Mouse (Mus musculus) neural tube, embryonic 15.5 days (tissue): ENCODE results near the gene Ssr1. TPM values are rescaled to one million over a fixed set of nuclear protein-coding genes. Genes with fewer than 3 reads are reported as not detected.

Source experiments
- ATAC-seq: fragments of 200-750 bp; cut with Nextera tagmentation; 2 replicates; pipeline ENCODE4 v1.8.0; 2017; ENCODE audit warnings: mild to moderate bottlenecking, moderate TSS enrichment, moderate library complexity; ENCODE audit not compliant: low FRiP score
- H3K27ac ChIP-seq: fragments of 300-500 bp; sonication (generic); replicated peaks from 2 replicates; pipeline ENCODE4 v1.5.1; 2015; ENCODE audit warnings: mild to moderate bottlenecking, inconsistent platforms
- H3K27me3 ChIP-seq: fragments of 300-500 bp; sonication (generic); replicated peaks from 2 replicates; pipeline ENCODE4 v1.6.1; 2015; ENCODE audit warnings: inconsistent platforms
- H3K36me3 ChIP-seq: fragments of 300-500 bp; sonication (generic); 2 replicates; pipeline ENCODE4 v1.6.1; 2015; ENCODE audit warnings: inconsistent platforms
- H3K4me1 ChIP-seq: fragments of 300-500 bp; sonication (generic); 2 replicates; pipeline ENCODE4 v1.6.1; 2015; ENCODE audit warnings: inconsistent platforms
- H3K4me2 ChIP-seq: fragments of 300-500 bp; sonication (generic); 2 replicates; pipeline ENCODE4 v1.6.1; 2015; ENCODE audit warnings: inconsistent platforms, mild to moderate bottlenecking, moderate library complexity
- H3K4me3 ChIP-seq: fragments of 300-500 bp; sonication (generic); replicated peaks from 2 replicates; pipeline ENCODE4 v1.5.1; 2015; ENCODE audit warnings: mild to moderate bottlenecking, inconsistent platforms
- H3K9ac ChIP-seq: fragments of 300-500 bp; sonication (generic); replicated peaks from 2 replicates; pipeline ENCODE4 v1.6.1; 2015; ENCODE audit warnings: mild to moderate bottlenecking, inconsistent platforms
- H3K9me3 ChIP-seq: fragments of 300-500 bp; sonication (generic); replicated peaks from 2 replicates; pipeline ENCODE4 v1.6.1; 2016; ENCODE audit warnings: inconsistent platforms
- whole genome bisulfite sequencing: fragments of 180-500 bp; shearing (Covaris S2); methylation state at CpG from one replicate; pipeline ENCODE4 v1.1.7; 2015; ENCODE audit warnings: mixed read lengths; 5-methylcytosine and 5-hydroxymethylcytosine counted together
- polyA plus RNA-seq: library from polyadenylated mRNA; unstranded; fragments of >200 nt; fragmentation: Nextera tagmentation; extraction: Ambion mirVana; gene quantifications from 2 replicates; pipeline ENCODE4 v1.2.1, GENCODE M21; 2015

Ssr1 gene
- polyA plus RNA-seq, 1 experiment from 2014 or later: 64.5 TPM

DNA sequence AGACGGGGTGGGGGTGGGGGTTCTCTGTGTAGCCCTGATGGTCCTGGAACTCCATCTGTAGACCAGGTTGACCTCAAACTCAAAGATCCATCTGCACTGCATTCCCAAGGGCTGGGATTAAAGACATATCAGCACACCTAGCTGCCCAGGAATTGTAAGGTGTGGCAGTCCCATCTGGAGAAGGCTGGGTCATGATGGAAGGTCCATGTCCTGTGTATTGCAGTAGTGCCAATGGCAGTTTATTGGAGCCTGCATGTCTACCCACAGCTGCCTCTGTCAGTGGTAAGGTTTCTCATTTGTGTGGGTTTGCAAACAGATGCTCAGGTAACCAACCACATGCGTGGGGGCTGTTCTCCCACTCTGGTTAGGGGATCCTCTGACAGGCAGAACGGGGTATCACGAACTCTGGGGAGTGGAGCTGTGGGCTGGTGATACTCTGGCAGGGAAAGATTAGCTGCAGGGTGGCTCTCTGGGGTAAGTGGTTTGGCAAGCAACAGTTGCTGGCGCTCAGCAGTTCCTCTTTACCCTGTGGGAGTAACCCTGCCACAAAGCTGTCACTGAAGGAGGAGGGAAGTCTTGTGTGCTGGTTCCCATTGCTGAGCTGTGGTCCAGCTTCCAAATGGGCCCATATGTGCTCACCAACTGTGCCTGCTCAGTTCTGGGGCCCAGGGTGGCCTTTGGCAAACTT is 15.8 kb upstream of the Ssr1 start:
- Histone ChIP-seq H3K27ac (no peak overlapping the region), H3K4me3 (no peak overlapping the region), H3K36me3 (no peaks in the 10 kb centered on the region), H3K9ac (no peak overlapping the region), H3K27me3 (no peaks in the 10 kb centered on the region), H3K4me2 (no peak overlapping the region), H3K9me3 (no peaks in the 10 kb centered on the region), H3K4me1 (no peaks in the 10 kb centered on the region)
- no peak for ATAC-seq
- 78% methylated on average over 5 of the region's 5 CpGs for WGBS

DNA sequence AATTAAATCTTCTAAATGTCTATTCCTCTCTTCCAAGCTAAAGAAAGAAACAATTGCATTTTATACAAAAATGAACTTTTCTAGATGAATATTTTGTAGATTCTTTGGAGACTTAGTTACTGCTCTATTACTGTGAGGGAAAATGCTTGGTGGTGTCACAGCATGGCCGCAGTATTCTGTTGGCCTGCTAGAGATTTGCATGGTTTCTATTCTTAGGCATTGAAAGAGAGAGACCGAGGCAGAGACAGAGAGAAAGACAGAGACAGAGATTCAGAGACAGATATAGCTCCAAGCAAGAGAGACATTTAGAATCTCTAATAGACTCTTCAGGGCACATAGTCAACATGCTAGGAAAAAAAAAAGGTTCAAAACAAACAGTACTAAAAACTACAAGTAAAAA is 14.0 kb upstream of the Ssr1 start:
- no peak overlapping the region for H3K9ac ChIP-seq
- H3K27me3 ChIP-seq: no peaks in the 10 kb centered on the region
- H3K36me3 ChIP-seq: no peaks in the 10 kb centered on the region
- H3K4me1 ChIP-seq: no peaks in the 10 kb centered on the region
- H3K27ac ChIP-seq: no peak overlapping the region
- no peak overlapping the region for H3K4me3 ChIP-seq
- H3K4me2 ChIP-seq: no peak overlapping the region
- no peak for ATAC-seq
- H3K9me3 ChIP-seq: no peaks in the 10 kb centered on the region
- 91% methylated on average over 2 of the region's 2 CpGs for WGBS

DNA sequence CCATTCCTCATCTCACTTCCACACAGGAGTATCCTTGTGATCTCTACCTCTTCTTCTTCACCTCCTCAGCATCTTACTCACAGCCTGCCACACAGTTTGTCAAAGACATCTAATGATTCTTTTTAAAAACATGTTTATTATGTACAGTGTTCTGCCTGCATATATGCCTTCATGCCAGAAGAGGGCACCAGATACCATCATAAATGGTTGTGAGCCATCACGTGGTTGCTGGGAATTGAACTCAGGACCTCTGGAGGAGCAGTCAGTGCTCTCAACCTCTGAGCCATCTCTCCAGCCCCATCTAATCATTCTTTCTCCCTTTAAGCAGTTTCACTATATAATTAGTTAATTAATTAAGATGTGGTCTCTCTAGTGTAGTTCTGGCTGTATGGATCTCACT is 8.4 kb upstream of the Ssr1 start:
- Histone ChIP-seq H3K9ac (no peak overlapping the region), H3K4me3 (no peak overlapping the region), H3K4me1 (no peaks in the 10 kb centered on the region), H3K4me2 (no peak overlapping the region), H3K27ac (no peak overlapping the region), H3K36me3 (no peaks in the 10 kb centered on the region), H3K9me3 (no peaks in the 10 kb centered on the region), H3K27me3 (0 out of 2 replicates have a peak, but pooled peaks cover 2% of the 10 kb centered on the region)
- WGBS: 42% methylated on average over 1 of the region's 1 CpGs
- no peak for ATAC-seq

DNA sequence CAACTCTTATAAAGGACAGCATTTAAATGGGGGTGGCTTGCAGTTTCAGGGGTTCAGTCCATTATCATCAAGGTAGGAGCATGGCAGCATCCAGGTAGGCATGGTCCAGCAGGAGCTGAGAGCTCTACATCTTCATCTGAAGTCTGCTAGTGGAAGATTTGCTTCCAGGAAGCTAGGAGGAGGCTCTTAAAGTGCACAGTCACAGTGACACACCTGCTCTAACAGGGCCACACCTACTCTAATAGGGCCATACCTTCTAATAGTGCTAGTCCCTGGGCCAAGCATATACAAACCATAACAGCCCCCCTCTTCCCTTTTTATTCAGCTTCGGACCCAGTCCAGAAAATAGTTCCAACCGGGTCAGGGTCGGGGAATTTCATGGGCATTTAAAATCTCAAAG is 5.7 kb upstream of the Ssr1 start:
- H3K4me3 ChIP-seq: no peak overlapping the region
- 79% methylated on average over 3 of the region's 3 CpGs for WGBS
- H3K36me3 ChIP-seq: no peaks in the 10 kb centered on the region
- H3K9me3 ChIP-seq: no peaks in the 10 kb centered on the region
- no peak for ATAC-seq
- H3K4me1 ChIP-seq: peaks cover 2% of the 10 kb centered on the region; the same call in 1 of the 2 replicates
- no peak overlapping the region for H3K4me2 ChIP-seq
- H3K27ac ChIP-seq: no peak overlapping the region
- no peak overlapping the region for H3K9ac ChIP-seq
- H3K27me3 ChIP-seq: 0 out of 2 replicates have a peak, but pooled peaks cover 2% of the 10 kb centered on the region

DNA sequence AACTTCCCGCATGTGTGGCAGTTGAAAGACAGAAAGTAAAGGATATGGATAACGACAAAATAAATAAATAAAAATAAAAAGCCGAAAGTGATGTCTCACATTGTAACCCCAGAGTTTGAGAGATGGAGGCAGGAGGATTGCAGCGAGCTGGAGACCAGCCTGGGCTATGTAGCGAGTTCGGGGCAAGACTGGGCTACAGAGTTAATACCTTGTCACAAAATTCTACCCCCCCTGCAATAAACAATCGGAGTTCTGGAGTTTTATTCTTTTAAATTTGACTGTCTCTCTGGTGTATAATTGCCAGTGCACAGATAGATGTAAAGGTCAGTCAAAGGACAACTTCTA is 360 bp upstream of the Ssr1 start:
- Histone ChIP-seq H3K4me1 (peaks cover 14% of the 10 kb centered on the region), H3K9ac (peak overlapping the region; percentile 32; the same call in 1 of the 2 replicates), H3K9me3 (no peaks in the 10 kb centered on the region), H3K27me3 (no peaks in the 10 kb centered on the region), H3K27ac (peak overlapping the region; percentile 79), H3K4me2 (peak overlapping the region; percentile 70), H3K4me3 (peak overlapping the region; percentile 98), H3K36me3 (peaks cover 19% of the 10 kb centered on the region)
- peak; percentile 59 for ATAC-seq
- 20% methylated on average over 7 of the region's 7 CpGs for WGBS

DNA sequence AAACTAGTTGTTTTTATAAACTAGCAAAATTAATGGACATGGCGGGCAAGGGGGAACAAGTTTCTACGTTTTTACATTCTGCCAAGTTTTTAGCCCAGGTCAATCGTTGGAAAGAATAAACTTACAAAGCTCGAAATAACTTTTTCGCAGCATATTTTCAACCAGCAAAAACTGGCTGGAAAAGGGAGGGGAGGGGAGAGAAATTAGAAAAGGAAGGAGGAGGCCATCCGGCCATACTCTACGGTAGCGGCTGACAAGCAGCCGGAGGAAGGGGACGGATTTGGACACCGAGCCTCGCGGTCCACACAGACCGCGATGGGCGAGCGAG is 677 bp downstream of the Ssr1 start:
- ATAC-seq: no peak
- H3K4me2 ChIP-seq: peak overlapping the region; percentile 70
- H3K4me3 ChIP-seq: peak overlapping the region; percentile 98
- H3K9ac ChIP-seq: peak overlapping the region; percentile 92
- H3K36me3 ChIP-seq: peaks cover 29% of the 10 kb centered on the region
- peak overlapping the region; percentile 94 for H3K27ac ChIP-seq
- under 1% methylated on average over 17 of the region's 17 CpGs for WGBS
- H3K27me3 ChIP-seq: no peaks in the 10 kb centered on the region
- H3K9me3 ChIP-seq: no peaks in the 10 kb centered on the region
- H3K4me1 ChIP-seq: peaks cover 14% of the 10 kb centered on the region

DNA sequence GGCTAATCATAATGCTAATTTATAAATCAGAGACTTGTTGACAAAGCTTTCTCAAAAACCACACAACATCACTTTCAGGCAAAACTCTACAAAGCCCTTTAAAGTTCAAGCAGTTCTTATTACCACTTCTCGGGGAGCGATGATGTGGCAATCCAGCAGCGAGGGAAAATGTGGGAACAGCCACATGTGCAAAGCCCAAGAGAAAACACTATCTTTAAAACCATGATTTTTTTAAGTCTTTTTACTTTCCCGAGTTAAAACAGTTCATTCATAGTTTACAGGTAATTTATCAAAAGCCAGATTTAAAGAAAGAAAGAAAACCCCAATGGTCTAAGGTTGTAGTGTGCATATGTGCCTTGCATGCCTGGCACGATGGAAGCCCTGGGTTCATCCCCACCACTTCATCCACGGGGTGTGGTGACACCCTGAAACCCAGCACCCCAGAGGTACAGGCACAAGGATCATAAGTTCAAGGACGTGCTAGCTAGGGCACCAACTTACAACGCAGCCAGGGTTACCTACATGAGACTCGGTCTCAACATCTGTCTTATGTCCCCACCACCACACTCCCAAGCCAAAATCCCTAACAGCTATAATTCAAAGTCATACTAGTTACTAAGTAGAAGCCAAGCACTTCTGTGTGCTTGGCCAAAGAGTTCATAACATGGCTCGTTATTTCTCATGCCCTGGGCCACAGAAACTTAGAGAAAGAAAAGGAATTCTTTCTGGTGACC is 1.2 kb downstream of the Ssr1 start:
- Histone ChIP-seq H3K36me3 (peaks cover 33% of the 10 kb centered on the region), H3K4me3 (peak overlapping the region; percentile 98), H3K4me2 (peak overlapping the region; percentile 70), H3K27me3 (no peaks in the 10 kb centered on the region), H3K9ac (peak overlapping the region; percentile 92), H3K27ac (peak overlapping the region; percentile 94; the same call in 1 of the 2 replicates), H3K4me1 (peaks cover 14% of the 10 kb centered on the region), H3K9me3 (no peaks in the 10 kb centered on the region)
- 14% methylated on average over 10 of the region's 10 CpGs for WGBS
- no peak for ATAC-seq

DNA sequence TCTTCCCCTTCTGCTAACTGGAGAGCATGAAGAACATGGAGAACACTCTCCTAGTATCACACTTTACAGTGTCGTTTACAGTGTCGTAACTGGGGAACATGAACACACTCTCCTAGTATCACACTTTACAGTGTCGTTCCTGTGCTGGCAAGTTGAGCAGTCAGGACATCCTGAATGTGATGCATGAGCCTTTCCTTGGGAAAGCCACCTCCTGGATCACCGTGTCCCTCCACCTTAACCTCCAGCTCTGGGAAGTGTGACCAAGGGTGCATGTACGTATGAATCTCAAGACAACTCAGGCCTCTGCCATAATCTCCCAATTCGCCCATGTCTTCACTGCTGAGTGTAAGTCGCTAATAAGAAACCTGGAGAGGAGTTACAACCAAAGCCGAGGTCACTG is 4.3 kb downstream of the Ssr1 start:
- Histone ChIP-seq H3K4me1 (peaks cover 12% of the 10 kb centered on the region), H3K4me3 (no peak overlapping the region), H3K9ac (no peak overlapping the region), H3K27ac (no peak overlapping the region), H3K9me3 (no peaks in the 10 kb centered on the region), H3K4me2 (no peak overlapping the region), H3K36me3 (peaks cover 59% of the 10 kb centered on the region), H3K27me3 (no peaks in the 10 kb centered on the region)
- 93% methylated on average over 8 of the region's 8 CpGs for WGBS
- no peak for ATAC-seq

DNA sequence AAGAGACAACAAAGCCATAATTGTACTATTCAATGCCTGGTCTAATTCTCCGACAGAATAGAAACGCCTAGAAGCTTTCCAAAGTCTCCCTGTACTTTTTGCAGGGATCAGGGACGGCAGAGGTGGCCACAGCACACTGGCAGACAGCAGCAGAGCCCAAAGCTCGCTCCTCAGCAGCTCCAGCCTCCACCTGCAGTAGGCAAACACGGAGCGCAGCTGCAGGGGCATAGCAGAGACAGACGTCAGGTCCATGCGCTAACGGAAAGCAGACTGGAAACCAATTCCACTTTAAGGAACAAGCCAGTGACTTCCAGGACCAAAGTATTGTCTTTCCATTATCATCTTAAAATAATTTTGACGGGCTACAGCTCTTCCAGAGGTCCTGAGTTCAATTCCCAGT is 7.9 kb downstream of the Ssr1 start:
- Histone ChIP-seq H3K4me3 (no peak overlapping the region), H3K4me1 (no peaks in the 10 kb centered on the region)
- no peak for ATAC-seq

DNA sequence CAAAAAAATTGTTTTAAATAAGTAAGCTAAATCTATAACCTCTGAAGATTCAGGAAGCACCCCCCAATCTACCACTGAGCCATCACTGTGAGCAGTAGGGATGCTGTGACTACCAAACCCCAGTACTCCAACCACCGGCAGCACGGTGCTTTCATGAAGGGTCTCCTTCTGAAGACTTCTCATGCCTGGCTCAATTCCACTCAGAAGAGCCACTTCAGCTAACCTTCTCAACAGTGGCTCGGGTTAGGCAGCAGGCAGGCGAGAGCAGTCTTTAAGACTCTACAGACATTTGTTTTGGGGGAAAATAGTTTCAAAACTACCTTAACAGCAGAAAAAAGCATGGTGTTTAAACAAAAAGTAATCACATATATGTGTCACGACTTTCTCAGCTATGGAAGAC is 13.0 kb downstream of the Ssr1 start:
- Histone ChIP-seq H3K9ac (no peak overlapping the region), H3K36me3 (peaks cover 76% of the 10 kb centered on the region), H3K4me3 (no peak overlapping the region), H3K27ac (no peak overlapping the region), H3K9me3 (no peaks in the 10 kb centered on the region), H3K4me2 (no peak overlapping the region), H3K27me3 (no peaks in the 10 kb centered on the region), H3K4me1 (no peaks in the 10 kb centered on the region)
- ATAC-seq: no peak
- whole genome bisulfite sequencing: 94% methylated on average over 5 of the region's 5 CpGs

More for the DNA sequence above, 7.9 kb downstream of the Ssr1 start:
- Histone ChIP-seq H3K27ac (no peak overlapping the region), H3K9ac (no peak overlapping the region), H3K36me3 (peaks cover 81% of the 10 kb centered on the region), H3K27me3 (no peaks in the 10 kb centered on the region), H3K9me3 (no peaks in the 10 kb centered on the region), H3K4me2 (no peak overlapping the region)
- 80% methylated on average over 10 of the region's 10 CpGs for WGBS

DNA sequence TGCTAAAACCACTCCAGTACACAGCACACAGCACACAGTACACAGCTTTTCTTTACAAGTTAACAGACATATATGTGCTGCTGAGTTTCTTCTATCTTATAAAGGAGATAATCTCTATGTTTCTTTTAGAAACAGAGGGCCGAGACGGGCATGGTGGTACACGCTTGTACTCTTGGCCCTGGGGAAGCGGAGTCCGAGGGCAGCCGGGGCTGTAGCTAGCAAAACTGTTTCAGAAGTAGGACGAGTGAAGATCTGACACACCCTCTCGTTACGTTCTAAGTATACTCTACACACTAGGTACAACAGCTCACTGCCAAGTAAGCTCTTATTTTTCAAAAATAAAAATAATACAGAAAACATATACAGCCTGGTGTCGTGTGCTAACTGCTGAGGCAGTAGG is 13.7 kb downstream of the Ssr1 start:
- 97% methylated on average over 10 of the region's 10 CpGs for WGBS
- Histone ChIP-seq H3K36me3 (peaks cover 70% of the 10 kb centered on the region), H3K4me1 (no peaks in the 10 kb centered on the region), H3K4me3 (no peak overlapping the region), H3K9ac (no peak overlapping the region), H3K9me3 (no peaks in the 10 kb centered on the region), H3K27ac (no peak overlapping the region), H3K27me3 (no peaks in the 10 kb centered on the region), H3K4me2 (no peak overlapping the region)
- no peak for ATAC-seq

DNA sequence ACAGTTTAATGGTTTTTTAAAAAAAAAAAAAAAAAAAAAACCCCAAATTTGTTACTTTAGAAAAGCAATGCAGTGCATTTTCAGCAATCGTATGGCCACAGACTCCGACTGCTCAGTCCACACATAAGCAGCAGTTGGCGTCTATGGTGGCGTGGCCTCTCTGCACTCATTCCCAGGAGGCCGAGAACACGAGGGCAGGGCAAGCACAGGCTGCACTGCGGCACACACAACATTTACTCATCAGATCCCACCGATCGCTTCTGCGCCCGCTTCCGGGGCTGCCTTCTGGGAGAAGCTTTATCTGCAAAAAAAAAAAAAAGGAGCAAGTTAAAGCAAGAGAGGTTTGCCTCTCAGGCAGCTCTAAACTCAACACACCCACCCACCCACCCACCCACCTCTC is 14.5 kb downstream of the Ssr1 start:
- Histone ChIP-seq H3K9me3 (no peaks in the 10 kb centered on the region), H3K27me3 (no peaks in the 10 kb centered on the region), H3K9ac (no peak overlapping the region), H3K4me2 (no peak overlapping the region), H3K4me3 (no peak overlapping the region), H3K4me1 (no peaks in the 10 kb centered on the region), H3K36me3 (peaks cover 65% of the 10 kb centered on the region), H3K27ac (no peak overlapping the region)
- WGBS: 84% methylated on average over 12 of the region's 12 CpGs
- no peak for ATAC-seq
